Mouse (Mus musculus) thymus, postnatal 36 days (tissue): ENCODE data around the gene Pcnp.
"Not testable (repeated sequence)": the region's sequence is repeated elsewhere in the genome, so short reads cannot be mapped to it uniquely, and the experiment has no call there.

Experiments used
- DNase-seq, 2 experiments: peaks; one replicate each; pipeline ENCODE4 v3.0.0; 2022; ENCODE audit warnings: mixed read lengths in 2 of 2

Pcnp gene

GRCm38 (mm10) chr16:56029661-56030082 lies at the start of gene Pcnp:
TSS of gene Pcnp (minus strand) at chr16:56029739.
- DNase-seq, result peak; percentile 95 to 97

- no peak for DNase-seq
These were observed 46.8 kb upstream of the Pcnp start for GRCm38 (mm10) chr16:56076121-56076869.

DNA sequence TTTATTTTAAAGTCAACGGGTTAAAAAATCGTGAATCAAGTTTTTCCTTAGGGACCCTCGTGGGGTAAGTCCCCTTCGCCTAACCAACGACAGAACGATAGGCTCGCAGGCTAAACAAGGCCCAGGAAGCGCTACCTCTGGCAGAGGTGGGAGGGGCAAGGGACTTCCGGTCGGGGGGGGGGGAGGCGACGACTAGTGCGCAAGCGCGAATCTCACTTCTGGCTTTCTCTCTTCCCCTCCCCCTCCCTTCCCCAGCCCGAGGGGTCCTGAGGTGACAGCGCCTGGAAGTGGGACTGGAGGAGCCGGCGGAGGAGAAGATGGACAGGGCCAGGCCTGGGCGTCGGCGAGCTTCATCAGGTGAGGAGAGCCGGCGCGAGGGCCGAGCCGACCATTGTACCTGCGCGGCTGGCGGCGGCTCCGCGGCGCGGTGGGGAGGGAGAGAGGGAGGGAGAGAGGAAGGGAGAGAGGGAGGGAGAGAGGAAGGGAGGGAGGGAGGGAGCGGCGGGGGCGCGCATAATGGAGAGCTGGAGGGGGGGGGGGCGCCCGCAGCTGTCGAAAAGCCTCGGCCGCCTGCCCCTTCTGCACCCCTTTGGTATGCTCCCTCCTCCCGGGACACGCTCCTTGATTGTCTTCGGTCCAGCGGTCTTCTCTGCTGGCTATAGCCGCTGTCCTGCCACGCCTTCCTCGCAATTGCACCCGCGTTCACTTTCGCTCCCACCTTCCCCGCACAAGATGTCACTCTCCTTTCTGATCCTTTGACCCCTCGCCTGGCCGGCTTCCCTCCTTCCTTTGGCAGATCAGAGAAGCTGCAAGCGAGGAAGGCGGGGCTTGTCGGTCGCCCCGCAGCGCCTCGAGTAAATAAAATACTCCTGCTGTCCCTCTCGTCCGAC lies 45.9 kb upstream of the Pcnp start:
- DNase-seq, result peak; percentile 85 to 86

GRCm38 (mm10) chr16:56074565-56074964 lies 45.0 kb upstream of the Pcnp start:
- peak in 1 of 2 experiments; percentile 30 for DNase-seq

DNA sequence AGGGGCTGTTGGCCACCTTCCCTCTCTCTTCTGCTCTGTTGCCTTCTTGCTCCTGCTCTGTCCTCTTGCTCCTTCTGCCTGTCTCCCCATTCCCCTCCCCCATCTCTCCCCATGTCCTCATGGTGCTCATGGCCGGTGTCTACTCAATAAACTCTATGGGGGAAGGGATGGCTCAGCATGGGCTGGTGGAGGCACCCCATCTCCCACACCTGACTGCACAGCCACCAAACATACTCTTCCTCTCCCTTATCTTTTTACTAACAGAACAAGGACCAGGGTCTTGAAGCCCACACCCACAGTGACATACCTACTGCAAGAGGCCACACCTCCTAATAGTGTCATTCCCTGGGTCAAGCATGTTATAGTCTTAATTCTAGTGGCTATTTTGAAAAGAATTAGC lies 44.6 kb upstream of the Pcnp start:
- DNase-seq, result no peak

DNA sequence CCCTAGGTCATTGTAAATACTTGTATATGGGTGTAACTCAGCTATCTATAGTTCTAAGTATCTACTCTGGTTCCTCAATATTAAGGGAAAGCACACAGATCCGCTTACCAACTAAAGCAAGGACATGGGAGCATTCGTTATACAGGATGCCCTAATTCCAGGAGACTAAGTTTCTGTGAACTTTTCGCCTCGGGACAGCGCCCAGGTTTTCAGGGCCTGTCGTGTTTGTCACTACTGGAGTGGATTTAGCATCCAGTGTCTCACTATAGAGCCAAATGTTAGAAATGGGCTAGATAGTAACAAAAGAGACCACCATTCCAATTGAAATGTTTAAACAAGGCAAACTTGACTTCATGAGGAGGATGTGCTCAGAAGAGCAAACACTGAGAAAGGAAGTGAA lies 43.6 kb upstream of the Pcnp start:
- not testable (repeated sequence) for DNase-seq

DNA sequence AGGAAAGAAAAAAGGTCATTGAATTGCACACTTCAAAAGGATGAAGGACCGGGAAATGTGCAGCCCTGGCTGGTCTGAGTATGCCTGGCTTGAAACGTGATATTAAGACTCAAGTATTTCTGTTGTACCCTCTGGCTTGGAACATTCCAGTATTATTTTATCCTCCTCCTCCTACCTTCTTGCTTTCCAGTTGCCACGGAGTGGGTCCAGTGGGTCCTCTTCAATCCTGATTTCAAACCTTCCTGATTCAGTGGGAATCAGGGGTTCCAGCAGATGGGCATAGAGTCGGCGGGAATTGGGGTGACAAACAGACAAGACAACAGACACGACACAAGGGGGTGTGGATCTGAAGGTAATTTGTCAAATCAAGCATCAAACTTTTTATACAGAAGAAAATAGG lies 43.0 kb upstream of the Pcnp start:
- DNase-seq, result no peak

DNA sequence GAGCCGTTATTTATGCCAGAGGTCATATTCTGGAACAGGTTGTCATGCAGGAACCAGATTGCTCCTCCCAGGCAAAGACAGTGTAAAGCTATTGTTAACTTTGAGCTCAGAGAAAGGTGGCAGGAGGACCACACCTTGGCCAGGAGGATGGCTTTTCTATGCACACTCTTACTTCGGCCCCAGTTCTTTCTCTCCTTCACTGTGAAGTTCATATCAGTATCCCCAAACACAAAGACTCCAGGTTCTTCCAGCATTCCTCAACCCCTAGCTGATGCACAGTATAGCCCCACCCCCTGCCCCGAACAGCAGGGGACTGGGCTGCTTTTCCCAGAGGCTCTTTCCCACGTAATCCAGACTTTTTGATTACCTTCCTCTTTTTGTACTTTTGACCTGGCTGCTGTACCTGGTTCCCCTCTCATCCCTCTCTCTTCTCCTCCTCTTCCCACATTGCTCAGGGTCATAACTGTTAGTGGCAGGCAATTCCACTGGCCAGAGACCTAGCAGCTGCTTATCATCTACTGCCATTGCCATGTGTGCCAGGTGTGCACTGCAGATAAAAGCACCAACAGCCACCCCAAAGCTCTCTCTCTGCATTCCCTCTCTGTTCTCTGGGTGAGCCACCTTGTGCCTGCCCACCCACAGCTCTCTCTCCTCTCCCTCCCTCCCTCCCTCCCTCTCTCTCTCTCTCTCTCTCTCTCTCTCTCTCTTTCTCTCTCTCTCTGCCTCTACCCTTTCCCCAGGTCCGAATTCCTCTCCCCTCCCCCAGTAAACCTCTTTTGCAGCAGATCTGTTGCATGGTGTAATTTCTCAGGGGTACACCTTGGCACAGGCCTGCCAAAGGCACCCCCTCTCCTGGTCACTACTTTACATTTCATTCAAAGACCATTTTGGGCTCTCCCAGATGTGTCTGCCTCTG lies 42.0 kb upstream of the Pcnp start:
- peak in 1 of 2 experiments; percentile 22 for DNase-seq

- DNase-seq, result no peak
These were observed 39.1 kb upstream of the Pcnp start for GRCm38 (mm10) chr16:56068523-56069070.

- no peak for DNase-seq
These were observed 36.6 kb upstream of the Pcnp start for GRCm38 (mm10) chr16:56066113-56066512.

GRCm38 (mm10) chr16:56064334-56064990 lies 34.9 kb upstream of the Pcnp start:
- DNase-seq, result peak; percentile 50 to 61

DNA sequence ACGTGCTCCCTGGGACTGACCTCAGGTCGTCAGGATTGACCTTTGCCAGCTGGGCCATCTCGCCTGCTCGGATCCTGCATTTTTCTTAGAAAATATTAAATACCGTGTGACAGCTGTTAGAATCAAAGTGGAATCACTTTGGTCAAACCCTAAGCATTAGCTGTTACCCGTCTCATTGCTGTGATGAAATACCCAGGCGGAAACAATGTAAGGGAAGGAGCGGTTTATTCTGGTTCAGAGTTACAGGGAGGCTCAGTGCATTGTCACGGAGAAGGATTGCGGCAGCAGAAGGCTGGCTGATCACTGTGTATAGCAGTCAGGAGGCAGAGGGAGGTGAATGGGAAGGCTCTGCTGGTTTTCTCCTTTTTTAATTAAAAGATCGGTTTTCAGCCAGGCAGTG lies 33.4 kb upstream of the Pcnp start:
- no peak for DNase-seq

DNA sequence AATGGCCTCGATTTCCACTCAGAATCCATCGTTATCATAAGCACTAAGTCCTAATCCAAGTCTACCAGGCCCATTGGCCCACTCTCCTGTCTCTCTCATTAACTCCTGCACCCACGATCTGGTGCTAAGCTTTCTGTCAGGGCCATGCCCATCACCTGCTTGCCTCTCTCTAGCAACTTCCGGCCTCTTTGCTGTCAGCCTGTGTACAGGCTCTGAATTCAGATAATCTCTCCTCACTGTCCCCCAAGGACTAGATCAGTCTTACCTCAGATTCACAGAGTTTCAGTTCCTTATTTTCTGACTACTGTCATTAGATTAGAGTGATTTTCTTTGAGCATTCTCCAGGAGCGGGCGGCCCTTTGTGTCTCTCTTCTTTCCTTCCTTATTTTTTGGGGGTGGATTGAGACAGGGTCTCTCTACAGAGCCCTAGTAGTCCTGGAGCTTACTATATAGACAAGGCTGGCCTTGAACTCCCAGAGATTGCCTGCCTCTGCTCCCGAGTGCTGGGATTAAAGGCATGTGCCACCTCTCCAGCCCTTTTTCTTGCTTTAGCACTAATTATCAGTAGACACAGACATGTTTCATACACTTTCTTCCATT lies 32.6 kb upstream of the Pcnp start:
- DNase-seq, result no peak

DNA sequence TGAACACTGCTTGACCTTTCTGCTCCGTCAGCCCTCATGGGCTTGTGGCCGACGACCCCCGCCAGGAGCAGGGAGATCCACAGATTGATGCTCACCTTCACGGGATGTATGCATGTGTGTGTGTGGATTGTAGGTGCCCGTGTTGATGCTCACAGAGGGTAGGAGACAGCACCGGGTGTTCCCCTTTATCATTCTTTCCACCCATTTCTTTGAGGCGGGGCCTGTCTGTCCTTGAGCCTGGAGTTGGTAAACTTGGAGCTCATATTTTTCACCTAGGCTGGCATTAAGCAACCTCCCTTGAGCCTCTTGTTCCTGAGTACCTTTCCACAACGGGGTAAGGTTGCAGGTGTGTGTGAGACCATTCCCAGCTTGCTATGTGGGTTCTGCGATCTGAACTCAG lies 28.6 kb upstream of the Pcnp start:
- no peak for DNase-seq

DNA sequence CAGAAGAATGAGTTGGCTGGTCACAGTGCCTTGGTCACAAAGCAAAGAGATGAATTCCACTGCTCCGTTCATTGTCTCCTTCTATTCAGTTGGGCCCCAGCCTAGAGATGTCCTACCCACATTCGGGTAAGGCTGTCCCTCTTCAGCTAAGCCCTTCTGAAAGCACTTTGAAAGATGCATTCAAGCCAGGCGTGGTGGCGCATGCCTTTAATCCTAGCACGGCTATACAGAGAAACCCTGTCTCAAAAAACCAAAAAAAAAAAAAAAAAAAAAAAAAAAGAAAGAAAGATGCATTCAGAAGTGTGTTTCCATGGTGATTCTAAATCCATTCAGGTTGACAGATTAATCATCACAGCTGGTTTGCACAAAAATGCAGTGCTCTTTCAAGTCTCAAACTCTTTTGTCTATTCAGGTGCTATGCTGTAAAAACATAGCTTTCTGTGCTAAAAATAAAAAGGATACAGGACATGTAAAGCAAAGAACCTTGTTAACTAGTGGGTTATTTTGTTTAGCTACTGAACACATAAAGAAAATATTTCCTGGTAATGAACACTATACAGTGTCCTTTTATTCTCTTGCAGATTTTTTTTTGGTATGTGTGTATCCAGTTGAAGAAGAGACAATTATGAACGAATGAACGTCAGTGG lies 27.5 kb upstream of the Pcnp start:
- no peak for DNase-seq

- DNase-seq, result no peak
These were observed 26.4 kb upstream of the Pcnp start for GRCm38 (mm10) chr16:56055911-56056310.

DNA sequence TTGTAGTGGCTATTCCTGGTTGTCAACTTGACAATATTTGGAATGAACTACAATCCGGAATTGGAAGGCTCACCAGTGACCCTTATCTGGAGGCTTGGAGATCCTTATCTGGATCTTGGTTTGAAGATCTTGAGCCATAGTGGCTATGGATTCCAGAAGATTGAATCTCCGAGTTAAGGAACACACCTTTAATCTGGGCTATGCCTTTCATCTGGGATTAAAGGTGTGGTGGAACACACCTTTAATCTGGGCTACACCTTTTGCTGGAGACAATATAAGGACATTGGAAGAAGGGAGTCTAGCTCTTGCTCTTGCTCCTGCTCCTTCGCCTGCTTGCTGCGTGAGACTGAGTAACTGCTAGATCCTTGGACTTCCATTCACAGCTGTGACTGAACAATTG lies 18.5 kb upstream of the Pcnp start, which contains the start of gene Senp7:
Senp7 (plus strand) TSS at position 301 of the 400 bp plus-strand sequence.
- not testable (repeated sequence) for DNase-seq

DNA sequence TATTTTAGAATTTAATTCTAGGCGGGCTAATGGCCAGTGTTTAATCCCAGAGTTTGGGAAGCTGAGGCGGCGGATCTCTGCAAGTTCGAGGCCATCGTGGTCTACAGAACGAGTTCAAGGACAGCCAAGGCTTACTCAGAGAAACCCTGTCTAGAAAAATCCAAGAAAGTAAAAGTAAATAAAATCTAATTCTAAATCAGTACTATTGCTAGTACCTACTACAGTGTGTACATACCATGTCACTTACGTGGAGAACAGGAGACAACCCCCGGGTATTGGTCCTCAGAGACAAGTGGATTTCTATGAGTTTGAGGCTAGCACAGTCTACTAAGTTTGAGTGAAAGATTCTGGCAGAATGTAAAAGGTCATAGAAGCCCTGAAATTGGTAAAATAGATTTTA lies 8.6 kb upstream of the Pcnp start:
- DNase-seq, result no peak

- peak; percentile 92 for DNase-seq
These were observed 7.8 kb upstream of the Pcnp start, which contains the start of gene Trmt10c for GRCm38 (mm10) chr16:56037138-56038010. TSS of gene Trmt10c (minus strand) at chr16:56037819.

DNA sequence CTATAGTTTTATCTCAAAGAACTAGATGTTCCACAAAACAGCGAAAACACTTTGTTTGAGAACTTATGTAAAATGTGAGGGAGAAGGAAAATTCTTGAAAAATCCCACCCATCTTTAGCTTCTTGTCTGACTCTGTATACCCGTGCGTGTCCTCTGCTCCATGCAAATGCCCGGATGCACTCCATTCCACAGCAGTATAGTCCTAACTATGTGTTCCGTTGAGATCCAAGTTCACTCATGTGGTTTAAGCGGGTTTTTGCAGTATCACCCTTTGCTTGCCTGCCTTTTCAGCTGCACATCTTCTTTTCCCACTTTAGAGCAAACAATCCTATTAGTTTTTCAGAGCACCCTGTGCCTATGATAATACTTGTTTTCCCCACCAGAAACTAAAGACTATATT lies 7.0 kb upstream of the Pcnp start:
- DNase-seq, result no peak
